Mouse (Mus musculus): ENCODE results near the gene Hoxb4.

Gene Hoxb4

GRCm38 (mm10) chr11:96284774-96285734 lies 33.0 kb upstream of the Hoxb4 start:
- no peak for DNase-seq (ENCODE audit: low read depth)

DNA sequence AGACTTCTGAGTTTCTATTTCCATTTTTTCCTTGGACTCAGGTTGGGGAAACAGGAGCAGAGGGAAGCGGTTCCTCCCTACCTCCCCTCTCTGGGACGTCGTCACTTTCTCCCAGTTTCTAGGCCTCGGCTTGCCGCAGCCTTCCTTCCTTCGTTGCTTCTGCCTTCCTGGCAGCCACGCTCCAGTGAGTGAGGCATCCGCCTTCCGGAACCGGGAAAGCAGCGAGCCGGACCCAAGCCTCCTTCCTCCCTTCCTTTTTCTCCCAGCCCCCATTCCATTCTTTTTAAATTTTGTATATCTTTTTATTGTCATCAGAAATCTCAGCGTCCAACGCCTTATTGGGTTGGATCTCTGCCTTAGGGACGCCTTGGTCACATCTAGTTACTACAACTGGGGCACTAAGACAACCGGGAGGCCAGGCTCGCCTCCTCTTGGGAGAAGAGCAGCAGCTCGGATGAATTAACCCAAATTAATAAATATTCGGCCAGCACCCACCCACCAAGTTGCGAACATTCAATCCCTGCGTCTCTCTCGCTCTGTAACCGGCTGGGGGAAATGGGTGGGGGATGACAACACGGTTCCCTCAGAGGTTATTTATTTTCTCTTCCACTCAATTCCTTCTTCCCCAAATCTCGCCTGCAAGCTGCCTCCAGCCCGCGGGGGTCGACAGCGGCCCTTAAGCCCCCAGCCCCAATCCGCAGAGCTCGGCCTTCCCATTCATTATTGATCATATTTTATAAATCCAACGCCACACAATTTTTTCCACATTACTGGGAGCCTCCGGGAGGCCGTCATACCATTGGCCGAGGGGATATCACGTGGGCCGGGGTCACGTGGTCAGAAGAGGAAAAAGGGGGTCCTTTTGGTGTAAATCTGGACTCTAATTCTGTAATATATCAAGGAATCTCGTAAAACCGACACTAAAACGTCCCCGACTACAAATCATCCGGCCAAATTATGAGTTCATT lies 32.0 kb upstream of the Hoxb4 start, which contains the start of gene Hoxb7:
Hoxb7 (plus strand) TSS at position 853 of the 968 bp plus-strand sequence.
- DNase-seq (ENCODE audit: low read depth), result no peak

DNA sequence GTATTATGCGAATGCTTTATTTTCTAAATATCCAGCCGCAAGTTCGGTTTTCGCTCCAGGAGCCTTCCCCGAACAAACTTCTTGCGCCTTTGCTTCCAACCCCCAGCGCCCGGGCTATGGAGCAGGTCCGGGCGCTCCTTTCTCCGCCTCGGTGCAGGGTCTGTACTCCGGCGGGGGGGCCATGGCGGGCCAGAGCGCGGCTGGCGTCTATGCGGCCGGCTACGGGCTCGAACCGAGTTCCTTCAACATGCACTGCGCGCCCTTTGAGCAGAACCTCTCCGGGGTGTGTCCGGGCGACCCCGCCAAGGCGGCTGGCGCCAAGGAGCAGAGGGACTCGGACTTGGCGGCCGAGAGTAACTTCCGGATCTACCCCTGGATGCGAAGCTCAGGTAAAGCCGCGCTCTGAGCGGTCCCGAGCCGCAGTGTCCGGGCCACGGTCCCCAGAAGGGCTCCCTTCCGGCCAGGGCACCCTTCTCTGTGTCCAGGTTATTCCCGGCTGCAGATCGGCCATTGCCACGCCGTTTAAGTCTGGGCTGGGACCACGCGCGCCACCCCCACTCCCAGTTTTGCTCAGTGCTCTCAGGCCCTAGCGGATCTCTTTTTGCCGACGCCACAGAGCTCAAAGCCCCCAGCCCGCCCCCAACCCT lies 31.2 kb upstream of the Hoxb4 start:
- DNase-seq (ENCODE audit: low read depth), result no peak

DNA sequence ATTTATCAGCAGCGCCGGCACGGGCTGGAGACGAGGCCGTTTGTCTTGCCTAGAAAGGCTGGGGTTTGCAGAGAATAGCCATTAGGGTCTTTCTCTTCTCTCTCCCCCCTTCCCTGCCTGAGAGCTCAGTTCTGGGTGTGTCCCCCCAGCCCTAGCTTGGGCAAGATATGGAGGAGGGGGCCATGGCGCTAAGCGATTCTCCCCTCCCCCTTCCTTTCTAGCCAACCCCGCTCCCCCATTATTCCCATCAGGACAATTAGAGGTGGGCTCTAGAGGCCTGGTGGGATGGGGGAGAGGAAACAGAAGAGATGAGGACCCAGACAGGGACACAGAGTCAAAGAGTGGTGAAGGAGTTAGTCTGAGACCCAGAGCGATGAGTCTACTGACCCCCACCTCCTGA lies 30.7 kb upstream of the Hoxb4 start:
- no peak for DNase-seq (ENCODE audit: low read depth)

GRCm38 (mm10) chr11:96288455-96289221 lies 29.4 kb upstream of the Hoxb4 start:
- DNase-seq (ENCODE audit: low read depth), result no peak

GRCm38 (mm10) chr11:96289293-96289692 lies 28.8 kb upstream of the Hoxb4 start:
- DNase-seq (ENCODE audit: low read depth), result no peak

- DNase-seq (ENCODE audit: low read depth), result no peak
Observed at GRCm38 (mm10) chr11:96289837-96290236, 28.2 kb upstream of the Hoxb4 start.

- DNase-seq (ENCODE audit: low read depth), result no peak
Observed at GRCm38 (mm10) chr11:96290705-96291355, 27.2 kb upstream of the Hoxb4 start.

- DNase-seq (ENCODE audit: low read depth), result no peak
Observed at GRCm38 (mm10) chr11:96291681-96292564, 26.1 kb upstream of the Hoxb4 start, which contains the start of gene Hoxb6. Gene Hoxb6, plus strand, starts transcription at chr11:96292476.

- no peak for DNase-seq (ENCODE audit: low read depth)
Observed at GRCm38 (mm10) chr11:96292565-96293301, 25.3 kb upstream of the Hoxb4 start.

- DNase-seq (ENCODE audit: low read depth), result no peak
Observed at GRCm38 (mm10) chr11:96293302-96293921, 24.7 kb upstream of the Hoxb4 start.

DNA sequence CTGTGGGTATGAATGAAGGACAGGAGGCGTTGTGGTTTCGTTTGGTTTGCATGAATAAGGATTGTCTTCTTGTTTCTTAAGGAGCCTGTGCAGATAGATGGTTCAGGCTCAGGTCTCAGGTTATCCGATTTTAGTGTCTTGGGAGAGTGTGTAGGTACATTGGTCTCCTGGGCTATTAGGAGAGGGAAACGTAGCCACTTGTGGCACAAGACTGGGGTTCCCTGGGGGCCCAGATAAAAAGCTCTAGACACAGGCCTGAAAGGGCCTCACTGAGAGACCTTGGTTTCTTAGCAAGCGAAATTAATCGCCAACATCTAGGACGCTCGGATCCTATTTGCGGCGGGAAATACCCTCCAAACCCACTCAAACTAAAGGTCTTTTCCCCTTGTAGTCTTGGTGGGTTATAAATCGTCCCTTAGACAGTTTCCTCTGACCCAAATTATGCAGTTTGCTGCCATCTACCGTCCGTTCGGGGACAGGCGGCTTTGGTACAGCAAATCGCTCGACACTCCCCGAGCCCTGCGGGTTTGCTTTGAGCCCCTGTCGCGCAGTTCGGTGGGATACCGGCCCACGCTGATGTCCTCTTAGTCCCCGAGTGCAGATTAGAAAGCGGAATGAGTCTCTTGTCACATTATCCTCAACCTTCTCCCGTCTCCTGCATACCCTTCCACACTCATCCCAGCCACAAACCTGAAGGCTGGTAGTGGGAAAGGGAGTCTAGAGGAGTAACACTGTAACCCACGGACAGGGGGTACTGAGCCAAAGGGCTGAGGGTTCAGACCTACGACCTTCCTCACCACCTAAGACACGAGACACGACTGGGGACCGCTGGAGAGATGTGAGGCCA lies 23.6 kb upstream of the Hoxb4 start:
- DNase-seq (ENCODE audit: low read depth), result peak; percentile 89

GRCm38 (mm10) chr11:96295092-96295835 lies 22.8 kb upstream of the Hoxb4 start:
- no peak for DNase-seq (ENCODE audit: low read depth)

DNA sequence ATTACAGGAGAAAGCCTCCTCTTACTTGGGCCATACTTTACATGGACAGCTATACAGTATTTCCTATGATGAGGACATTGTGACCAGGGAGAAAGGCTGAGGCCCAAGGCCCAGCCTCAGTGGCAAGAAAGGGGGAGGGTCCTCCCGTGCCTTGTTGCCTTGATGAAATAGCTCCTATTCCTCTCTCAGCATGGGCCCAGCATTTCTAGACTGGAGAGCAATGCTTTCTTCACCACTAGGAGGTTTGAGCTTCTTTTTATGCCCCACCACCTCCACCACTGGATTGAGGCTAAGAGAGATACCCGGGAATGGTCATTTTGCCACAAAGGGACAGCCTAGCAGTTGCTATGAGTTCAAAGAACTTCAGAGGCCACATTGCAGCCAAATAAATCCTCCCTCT lies 21.1 kb upstream of the Hoxb4 start:
- no peak for DNase-seq (ENCODE audit: low read depth)

DNA sequence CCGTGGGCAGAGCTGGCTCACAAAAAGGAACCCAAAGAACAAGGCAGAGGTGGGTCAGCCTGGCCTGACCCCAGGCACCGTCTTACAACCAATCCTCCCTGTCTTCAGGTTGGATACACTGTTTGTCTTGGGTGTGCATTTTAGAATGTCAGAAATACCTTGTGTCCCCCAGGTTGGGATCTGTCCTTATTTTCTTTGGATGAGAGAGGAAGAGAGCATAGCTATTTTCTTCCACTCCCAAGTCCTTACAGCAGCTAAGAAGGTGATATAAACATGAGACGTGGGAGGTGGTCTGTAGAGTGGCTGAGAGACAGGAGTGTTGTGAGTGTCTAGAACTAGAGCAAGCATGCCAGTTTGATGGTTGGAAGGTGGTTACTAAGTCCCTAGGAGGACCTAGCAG lies 20.6 kb upstream of the Hoxb4 start:
- DNase-seq (ENCODE audit: low read depth), result no peak

DNA sequence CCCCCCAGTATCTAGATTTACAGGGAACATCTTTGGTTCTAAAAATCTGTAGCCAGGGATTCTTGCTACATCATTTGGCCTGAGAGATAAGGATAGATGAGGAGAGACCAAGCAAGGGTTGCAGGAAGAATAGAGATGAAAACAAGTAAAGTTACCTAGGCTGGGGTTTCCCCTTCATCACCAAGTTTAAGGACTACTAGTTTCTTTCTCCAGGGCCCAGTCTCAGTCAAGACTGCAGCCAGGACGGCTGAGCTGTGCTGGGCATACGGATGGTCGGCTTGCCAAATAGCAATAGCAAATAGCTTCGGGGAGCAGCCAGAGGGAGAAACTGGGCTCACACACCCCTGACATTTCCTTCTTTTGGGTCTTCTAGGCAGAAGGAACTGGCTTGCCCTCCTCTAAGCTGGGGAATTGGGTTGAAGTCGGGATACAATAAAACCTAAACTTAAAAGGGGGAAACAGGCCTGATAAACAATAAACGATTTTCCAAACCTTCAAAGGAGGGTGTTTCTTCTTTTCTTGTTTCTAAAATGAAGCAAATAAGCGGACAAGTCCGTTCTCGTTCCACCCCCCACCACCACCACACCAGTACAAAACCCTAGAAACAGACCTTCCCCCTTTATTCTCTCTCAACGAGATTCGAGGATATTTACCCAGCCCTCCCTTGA lies 20.0 kb upstream of the Hoxb4 start:
- no peak for DNase-seq (ENCODE audit: low read depth)

Measured in induced T-regulatory cell, adult 2 months (primary cell).